Mouse (Mus musculus): Measurements from ENCODE around the gene Hmox2. TPM values are rescaled to one million over a fixed set of nuclear protein-coding genes. Genes with fewer than 3 reads are reported as not detected.
A peak's percentile ranks its signal among the peaks of the same experiment; 100 is the strongest.

The Hmox2 gene
- total RNA-seq, 2 experiments from 2014 or later = 8.5 to 13.0 TPM

DNA sequence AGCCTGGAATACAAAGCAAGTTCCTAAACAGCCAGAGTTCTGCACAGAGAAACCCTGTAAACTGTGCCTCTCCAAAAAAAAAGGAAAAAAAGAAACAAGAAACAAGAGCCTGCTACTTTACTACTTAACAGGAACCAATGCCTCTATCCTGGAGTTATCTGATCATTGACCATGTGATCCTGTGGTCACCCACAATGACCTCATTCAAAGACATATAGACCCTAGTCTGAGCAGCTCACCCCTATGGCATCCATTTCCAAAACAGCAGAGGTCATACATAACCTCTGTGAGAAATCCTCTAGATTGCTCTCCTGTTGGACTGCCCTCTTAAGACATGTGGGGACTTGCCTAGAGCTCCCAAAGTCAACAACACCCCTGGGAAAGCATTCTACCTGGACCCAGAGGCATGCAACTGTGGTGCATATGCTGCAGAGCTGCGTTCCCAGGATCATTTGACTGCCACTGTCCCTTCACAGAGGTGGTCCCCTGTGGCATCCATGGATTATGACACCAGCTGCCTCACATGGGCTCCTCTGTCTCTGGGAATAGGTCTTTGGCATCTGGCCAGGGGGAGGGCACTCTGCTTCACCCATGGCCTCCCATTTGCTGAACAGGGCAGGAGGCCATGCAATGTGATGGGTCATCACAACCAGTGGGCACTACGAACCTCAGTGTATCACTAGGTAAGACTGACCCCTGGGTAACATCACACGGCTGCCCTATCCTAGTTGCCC, 51.2 kb downstream of the Hmox2 start:
- ATAC-seq (replicated peaks; ENCODE audit: low FRiP score, poor library complexity, severe bottlenecking) = no peak

DNA sequence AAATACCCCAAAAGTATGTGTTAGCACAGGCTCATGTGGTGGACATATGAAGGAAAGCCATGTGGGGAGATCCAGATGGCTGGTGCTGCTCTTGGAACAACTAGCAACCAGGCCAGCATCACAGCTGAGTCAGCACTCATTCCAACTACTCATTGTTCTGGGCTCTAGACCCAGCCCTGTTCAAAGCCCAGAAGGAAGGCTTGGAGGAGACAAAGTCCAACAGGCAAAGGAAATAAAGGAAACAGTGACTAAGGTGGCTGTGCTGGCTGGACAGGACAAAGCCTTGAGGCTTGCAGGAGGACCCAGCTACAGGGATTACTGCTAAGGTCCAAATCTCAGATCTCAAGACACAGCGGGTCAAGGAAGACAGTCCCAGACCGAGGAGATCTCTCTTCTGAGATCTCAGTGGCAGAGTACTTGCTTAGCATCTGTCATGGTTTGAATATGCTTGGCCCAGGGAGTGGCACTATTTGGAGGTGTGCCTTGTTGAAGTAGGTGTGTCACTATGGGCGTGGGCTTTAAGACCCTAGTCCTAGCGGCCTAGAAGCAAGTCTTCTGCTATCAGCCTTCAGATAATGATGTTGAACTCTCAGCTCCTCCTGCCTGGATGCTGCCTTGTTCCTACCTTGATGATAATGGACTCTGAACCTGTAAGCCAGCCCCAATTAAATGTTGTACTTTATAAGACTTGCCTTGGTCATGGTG, 51.9 kb downstream of the Hmox2 start:
- ATAC-seq (replicated peaks; ENCODE audit: low FRiP score, poor library complexity, severe bottlenecking) = no peak

DNA sequence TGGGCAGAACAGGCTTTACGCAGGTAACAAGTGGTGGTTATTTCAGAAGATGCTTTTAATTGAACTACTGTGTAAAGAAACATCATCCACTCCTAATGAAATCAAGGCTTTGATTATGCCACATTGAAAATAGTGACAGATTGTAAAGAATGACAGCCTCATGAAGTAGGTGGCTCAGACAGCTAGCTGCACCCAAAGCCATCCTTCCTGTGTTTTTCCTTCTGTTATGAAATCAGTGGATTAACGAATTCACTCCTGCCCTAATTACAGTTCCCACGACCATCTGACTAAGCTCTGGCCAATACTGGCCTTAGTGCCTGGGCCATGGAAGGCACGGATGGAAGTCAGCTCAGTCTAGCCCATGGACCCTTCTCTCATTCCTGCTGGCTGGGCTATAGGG, 52.8 kb downstream of the Hmox2 start:
- ATAC-seq (replicated peaks; ENCODE audit: low FRiP score, poor library complexity, severe bottlenecking) = no peak

DNA sequence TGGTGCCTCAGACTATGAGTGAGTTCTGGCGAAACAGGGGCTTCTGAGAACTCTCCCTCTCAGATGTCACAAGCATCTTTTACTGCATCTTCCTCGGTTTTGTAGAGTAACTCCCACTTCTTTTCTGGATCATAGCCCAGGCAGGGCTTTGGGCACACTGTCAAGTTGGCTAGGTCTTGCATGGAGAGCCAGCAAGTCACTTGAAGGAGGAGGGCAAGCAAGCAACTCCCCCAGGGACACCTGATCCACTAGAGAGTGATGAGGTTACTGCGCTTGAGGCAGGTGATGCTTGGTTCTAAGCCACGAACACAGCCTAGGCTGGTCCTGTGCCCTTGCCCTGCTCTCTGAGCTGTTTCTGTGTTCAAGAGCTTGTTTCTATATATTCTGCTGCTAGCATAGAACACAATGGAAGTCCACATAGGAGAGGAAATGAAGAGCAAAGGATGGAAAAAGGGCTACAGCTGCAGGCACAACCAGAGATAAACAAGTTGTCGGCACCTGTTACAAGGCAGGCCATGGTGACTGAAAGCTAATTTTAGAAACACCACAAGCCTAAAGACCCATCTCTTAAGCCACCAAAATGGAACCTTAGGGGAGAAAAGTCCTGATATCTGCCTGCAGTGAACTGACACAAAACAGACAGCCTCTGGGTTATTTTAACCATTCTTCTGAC, 55.5 kb downstream of the Hmox2 start:
- no peak for ATAC-seq (replicated peaks; ENCODE audit: low FRiP score, poor library complexity, severe bottlenecking)

DNA sequence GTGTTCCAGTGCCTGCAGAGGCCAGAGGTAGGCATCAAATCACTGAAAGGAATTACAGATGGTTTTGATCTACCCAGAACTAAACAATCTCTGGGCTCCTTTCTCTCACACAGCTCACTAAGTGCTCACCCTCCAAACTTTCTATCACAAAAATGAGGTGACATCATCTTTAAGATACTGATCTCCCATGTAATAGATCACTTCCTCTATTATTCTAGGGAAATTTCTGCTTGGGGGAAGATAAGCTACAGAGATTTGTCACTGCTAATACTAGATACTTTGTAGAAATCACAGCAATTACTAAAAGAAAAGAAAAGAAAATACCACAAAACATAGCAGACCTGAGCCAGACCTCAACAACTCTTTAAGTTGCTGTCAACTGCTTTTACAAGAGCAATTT, 56.4 kb downstream of the Hmox2 start:
- no peak for ATAC-seq (replicated peaks; ENCODE audit: low FRiP score, poor library complexity, severe bottlenecking)

DNA sequence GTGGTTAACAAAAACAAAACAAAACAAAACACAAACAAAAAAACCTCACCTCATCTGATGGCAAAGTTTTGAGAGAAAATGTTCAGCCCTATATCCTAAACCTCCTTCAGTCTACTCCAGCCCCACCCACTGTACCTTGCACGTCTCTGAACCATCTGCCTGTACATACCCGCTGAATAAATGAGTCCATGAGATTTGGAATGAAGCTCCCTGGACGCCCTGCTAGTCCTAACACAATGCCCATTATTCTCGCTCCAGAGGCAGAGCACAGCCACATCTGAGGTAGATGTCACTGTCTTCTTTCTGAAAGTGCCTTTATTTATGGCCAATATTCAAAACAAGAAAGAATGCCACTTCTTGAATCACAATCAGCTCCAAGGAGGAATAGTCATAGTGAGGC, 59.5 kb downstream of the Hmox2 start:
- no peak for ATAC-seq (replicated peaks; ENCODE audit: low FRiP score, poor library complexity, severe bottlenecking)

DNA sequence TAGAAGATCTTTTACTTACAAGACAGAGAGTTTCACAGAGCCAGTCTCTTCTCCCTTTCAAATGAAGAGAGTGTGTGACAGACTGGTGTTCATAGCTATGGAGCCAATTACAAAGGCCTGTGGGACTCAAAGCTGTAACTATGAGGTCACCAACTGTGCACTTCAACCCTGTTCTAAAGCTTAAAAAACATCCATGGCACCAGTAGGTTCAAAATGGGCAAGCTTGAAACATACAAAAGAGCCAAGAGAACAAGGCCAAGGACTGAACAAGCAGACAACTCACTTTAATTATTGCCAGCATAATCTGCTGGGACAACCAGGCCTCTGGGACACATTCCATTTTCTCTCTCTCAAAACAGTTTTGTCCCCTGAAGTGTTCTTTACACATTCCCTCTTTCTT, 62.0 kb downstream of the Hmox2 start:
- ATAC-seq (replicated peaks; ENCODE audit: low FRiP score, poor library complexity, severe bottlenecking) = no peak

DNA sequence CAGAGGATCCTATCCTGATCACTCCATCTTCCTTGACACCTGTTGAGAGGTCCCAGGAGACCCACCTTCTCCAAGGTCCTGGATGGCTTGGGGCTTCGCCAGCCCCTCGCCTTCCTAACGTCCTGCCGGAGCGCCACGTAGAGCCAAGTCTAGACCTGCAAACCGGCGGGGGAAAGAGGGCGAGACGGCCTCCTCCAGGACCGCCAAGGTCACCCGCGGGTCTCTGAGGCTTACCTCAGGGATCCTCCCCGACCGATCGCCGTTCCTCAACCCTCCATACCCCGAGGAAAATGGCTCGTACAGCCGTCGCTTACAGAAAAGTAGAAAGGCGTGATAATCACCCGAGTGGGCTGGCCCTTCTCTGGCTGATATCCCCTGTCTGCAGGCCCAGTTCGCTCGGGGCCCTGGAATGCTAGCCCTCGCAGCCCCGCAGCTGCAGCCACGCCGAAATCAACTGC, 63.2 kb downstream of the Hmox2 start:
- ATAC-seq (replicated peaks; ENCODE audit: low FRiP score, poor library complexity, severe bottlenecking) = peak; percentile 26; the same call in 1 of the 2 replicates

DNA sequence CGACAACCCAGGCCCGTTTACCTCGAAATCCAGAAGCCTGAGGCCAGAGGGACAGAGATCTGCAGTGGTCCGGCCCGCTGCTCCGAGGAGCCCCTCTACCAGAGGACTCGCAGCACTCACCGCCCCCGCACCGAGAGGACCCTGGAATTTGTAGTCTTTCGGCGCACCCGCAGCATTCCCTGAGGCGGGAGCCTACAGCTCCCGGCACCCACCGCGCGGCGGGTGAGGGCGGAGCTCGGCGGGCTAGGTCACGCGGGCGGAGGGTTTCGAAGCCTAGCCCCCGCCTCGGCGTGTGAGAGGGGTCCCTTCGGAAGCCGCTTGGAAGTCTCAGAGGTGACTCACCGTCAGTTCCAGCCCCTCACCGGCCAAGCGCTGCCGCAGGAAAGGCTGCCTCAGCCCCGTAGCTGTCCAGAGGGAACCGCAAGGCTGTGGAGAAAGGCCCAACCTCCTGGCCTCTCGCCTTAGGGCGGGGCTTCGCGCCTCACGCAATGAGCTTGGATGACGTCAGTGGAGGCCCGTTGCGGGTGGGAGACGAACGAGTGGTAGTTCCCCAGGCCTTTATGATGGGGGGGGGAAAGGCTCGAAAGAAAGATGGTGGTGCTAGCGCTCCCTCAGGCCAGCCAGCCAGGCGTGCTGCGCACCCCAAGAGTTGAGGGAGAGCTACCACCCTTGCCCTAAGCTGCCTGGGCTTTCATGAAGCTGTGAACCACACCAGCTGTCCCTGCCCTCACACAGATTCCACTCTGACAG, 63.8 kb downstream of the Hmox2 start, which contains the start of gene Cdip1:
TSS of gene Cdip1 (minus strand) at position 483 of the 750 bp plus-strand sequence.
- peak; percentile 97 for ATAC-seq (replicated peaks; ENCODE audit: low FRiP score, poor library complexity, severe bottlenecking)

DNA sequence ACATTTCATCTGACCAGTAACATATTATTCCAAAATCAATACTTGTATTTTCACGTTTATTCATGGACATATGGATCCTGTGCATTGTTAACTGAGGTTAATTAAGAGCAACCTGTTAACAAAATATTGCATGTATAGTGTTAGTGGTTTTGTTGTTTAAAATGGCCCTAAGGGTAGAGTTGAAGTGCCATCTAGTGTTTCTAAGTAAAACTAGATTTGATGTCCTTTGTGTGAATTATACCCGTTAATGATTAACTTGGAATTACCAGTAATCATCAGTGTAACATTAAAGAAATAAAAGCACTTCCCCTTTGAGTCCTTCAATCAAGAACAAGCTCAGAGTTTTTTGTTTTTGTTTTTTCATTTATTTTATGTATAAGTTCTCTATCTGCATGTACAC, 65.2 kb downstream of the Hmox2 start:
- ATAC-seq (replicated peaks; ENCODE audit: low FRiP score, poor library complexity, severe bottlenecking) = no peak

DNA sequence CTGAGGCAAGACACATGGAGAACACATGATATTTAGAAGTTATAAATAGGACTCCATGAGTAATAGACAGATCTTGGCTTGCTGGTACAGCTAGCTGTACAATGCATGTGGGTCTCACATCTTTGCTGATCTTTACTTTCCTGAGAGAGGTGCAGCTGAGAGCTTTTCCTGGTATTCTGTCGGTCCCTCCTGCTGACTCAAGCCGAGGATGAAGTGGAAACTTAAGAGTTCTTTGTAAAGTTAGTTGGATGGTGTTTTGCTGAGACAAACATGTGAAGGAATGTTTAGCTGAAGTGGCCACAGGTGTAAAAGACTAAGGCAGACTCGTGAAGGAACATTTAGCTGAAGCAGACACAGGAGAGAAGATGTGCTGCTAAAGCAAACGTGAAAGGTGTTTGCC, 70.5 kb downstream of the Hmox2 start:
- no peak for ATAC-seq (replicated peaks; ENCODE audit: low FRiP score, poor library complexity, severe bottlenecking)

Other genes with a start within 250 kb of the Hmox2 start
- gene Srl, start 184.5 kb upstream of the Hmox2 start, total RNA-seq (2015; ENCODE audit: low replicate concordance) = 2.9 TPM in 1 of 2 replicates, not detected in the other
- gene Srl, start 184.5 kb upstream of the Hmox2 start, total RNA-seq (2017; ENCODE audit: low replicate concordance) = 1.4 TPM in 1 of 2 replicates, not detected in the other
- gene Tfap4, start 166.5 kb upstream of the Hmox2 start, total RNA-seq (2015; ENCODE audit: low replicate concordance) = 4.6 and 7.6 TPM in 2 replicates
- 1.7 and 2.7 TPM in 2 replicates for gene Tfap4, start 166.5 kb upstream of the Hmox2 start, total RNA-seq (2017; ENCODE audit: low replicate concordance)
- not detected in 2 replicates for gene Glis2, start 131.6 kb upstream of the Hmox2 start, total RNA-seq (2015; ENCODE audit: low replicate concordance)
- not detected in 2 replicates for gene Glis2, start 131.6 kb upstream of the Hmox2 start, total RNA-seq (2017; ENCODE audit: low replicate concordance)
- gene Pam16, start 101.4 kb upstream of the Hmox2 start, total RNA-seq (2015; ENCODE audit: low replicate concordance) = 9.4 and 16.8 TPM in 2 replicates
- gene Pam16, start 101.4 kb upstream of the Hmox2 start, total RNA-seq (2017; ENCODE audit: low replicate concordance) = 3.9 and 9.6 TPM in 2 replicates
- not detected in 2 replicates for gene Vasn, start 86.4 kb upstream of the Hmox2 start, total RNA-seq (2015; ENCODE audit: low replicate concordance)
- not detected in 2 replicates for gene Vasn, start 86.4 kb upstream of the Hmox2 start, total RNA-seq (2017; ENCODE audit: low replicate concordance)
- 10.1 and 12.6 TPM in 2 replicates for gene Dnaja3, start 86.4 kb upstream of the Hmox2 start, total RNA-seq (2015; ENCODE audit: low replicate concordance)
- gene Dnaja3, start 86.4 kb upstream of the Hmox2 start, total RNA-seq (2017; ENCODE audit: low replicate concordance) = 10.9 and 14.3 TPM in 2 replicates
- 19.8 and 36.5 TPM in 2 replicates for gene Coro7, start 46.6 kb upstream of the Hmox2 start, total RNA-seq (2015; ENCODE audit: low replicate concordance)
- 7.3 and 14.8 TPM in 2 replicates for gene Coro7, start 46.6 kb upstream of the Hmox2 start, total RNA-seq (2017; ENCODE audit: low replicate concordance)
- 22.2 and 37.8 TPM in 2 replicates for gene Nmral1, start 7.0 kb upstream of the Hmox2 start, total RNA-seq (2015; ENCODE audit: low replicate concordance)
- 24.3 and 41.7 TPM in 2 replicates for gene Nmral1, start 7.0 kb upstream of the Hmox2 start, total RNA-seq (2017; ENCODE audit: low replicate concordance)
- gene Cdip1, start 63.9 kb downstream of the Hmox2 start, total RNA-seq (2015; ENCODE audit: low replicate concordance) = 2.5 and 6.1 TPM in 2 replicates
- gene Cdip1, start 63.9 kb downstream of the Hmox2 start, total RNA-seq (2017; ENCODE audit: low replicate concordance) = 4.5 TPM in 2 replicates
- gene 4930562C15Rik, start 109.1 kb downstream of the Hmox2 start, total RNA-seq (2015; ENCODE audit: low replicate concordance) = not detected in 2 replicates
- not detected in 2 replicates for gene 4930562C15Rik, start 109.1 kb downstream of the Hmox2 start, total RNA-seq (2017; ENCODE audit: low replicate concordance)
- 8.3 and 10.1 TPM in 2 replicates for gene Ubald1, start 154.0 kb downstream of the Hmox2 start, total RNA-seq (2015; ENCODE audit: low replicate concordance)
- gene Ubald1, start 154.0 kb downstream of the Hmox2 start, total RNA-seq (2017; ENCODE audit: low replicate concordance) = 0.91 and 1.7 TPM in 2 replicates
- 8.6 and 10.5 TPM in 2 replicates for gene Mgrn1, start 159.9 kb downstream of the Hmox2 start, total RNA-seq (2015; ENCODE audit: low replicate concordance)
- 0.38 and 2.2 TPM in 2 replicates for gene Mgrn1, start 159.9 kb downstream of the Hmox2 start, total RNA-seq (2017; ENCODE audit: low replicate concordance)
- 4.2 and 9.4 TPM in 2 replicates for gene Nudt16l1, start 212.4 kb downstream of the Hmox2 start, total RNA-seq (2015; ENCODE audit: low replicate concordance)
- 0.53 and 5.8 TPM in 2 replicates for gene Nudt16l1, start 212.4 kb downstream of the Hmox2 start, total RNA-seq (2017; ENCODE audit: low replicate concordance)
- gene Anks3, start 237.8 kb downstream of the Hmox2 start, total RNA-seq (2015; ENCODE audit: low replicate concordance) = 13.0 and 20.9 TPM in 2 replicates
- 15.3 and 28.9 TPM in 2 replicates for gene Anks3, start 237.8 kb downstream of the Hmox2 start, total RNA-seq (2017; ENCODE audit: low replicate concordance)

Data from erythroid progenitor cell, adult 5-6 weeks (primary cell).